Mouse (Mus musculus) embryonic facial prominence, embryonic 12.5 days (tissue): ENCODE data around the gene Unc5cl. TPM values are rescaled to one million over a fixed set of nuclear protein-coding genes. Genes with fewer than 3 reads are reported as not detected.

ENCODE experiments used
- ATAC-seq: fragments of 200-750 bp; cut with Nextera tagmentation; 2 replicates; pipeline ENCODE4 v1.8.0; 2017; ENCODE audit not compliant: insufficient number of reproducible peaks, insufficient read depth, low FRiP score, low TSS enrichment
- H3K27ac ChIP-seq: fragments of 300-500 bp; sonication (generic); 2 replicates; pipeline ENCODE4 v1.5.1; 2016; ENCODE audit warnings: mild to moderate bottlenecking
- H3K27me3 ChIP-seq: fragments of 300-500 bp; sonication (generic); 2 replicates; pipeline ENCODE4 v1.6.1; 2016; ENCODE audit warnings: mild to moderate bottlenecking, moderate library complexity
- H3K36me3 ChIP-seq: fragments of 300-500 bp; sonication (generic); 2 replicates; pipeline ENCODE4 v1.6.1; 2016; ENCODE audit warnings: mild to moderate bottlenecking
- H3K4me1 ChIP-seq: fragments of 300-500 bp; sonication (generic); 2 replicates; pipeline ENCODE4 v1.6.1; 2016
- H3K4me2 ChIP-seq: fragments of 300-500 bp; sonication (generic); replicated peaks from 2 replicates; pipeline ENCODE4 v1.6.1; 2016; ENCODE audit warnings: mild to moderate bottlenecking, moderate library complexity
- H3K4me3 ChIP-seq: fragments of 300-500 bp; sonication (generic); 2 replicates; pipeline ENCODE4 v1.5.1; 2016; ENCODE audit warnings: mild to moderate bottlenecking
- H3K9ac ChIP-seq: fragments of 300-500 bp; sonication (generic); 2 replicates; pipeline ENCODE4 v1.6.1; 2016; ENCODE audit warnings: mild to moderate bottlenecking, moderate library complexity
- H3K9me3 ChIP-seq: fragments of 300-500 bp; sonication (generic); 2 replicates; pipeline ENCODE4 v1.6.1; 2016; ENCODE audit warnings: mild to moderate bottlenecking, moderate library complexity
- WGBS: fragments of 180-500 bp; shearing (Covaris S2); methylation state at CpG from one replicate; pipeline ENCODE4 v1.1.7; 2016; 5-methylcytosine and 5-hydroxymethylcytosine counted together
- polyA plus RNA-seq: library from polyadenylated mRNA; unstranded; fragments of >200 nt; fragmentation: Nextera tagmentation; extraction: Ambion mirVana; gene quantifications from 2 replicates; pipeline ENCODE4 v1.2.1, GENCODE M21; 2016

Gene Unc5cl
- polyA plus RNA-seq, 1 experiment from 2014 or later: 0.47 TPM

DNA sequence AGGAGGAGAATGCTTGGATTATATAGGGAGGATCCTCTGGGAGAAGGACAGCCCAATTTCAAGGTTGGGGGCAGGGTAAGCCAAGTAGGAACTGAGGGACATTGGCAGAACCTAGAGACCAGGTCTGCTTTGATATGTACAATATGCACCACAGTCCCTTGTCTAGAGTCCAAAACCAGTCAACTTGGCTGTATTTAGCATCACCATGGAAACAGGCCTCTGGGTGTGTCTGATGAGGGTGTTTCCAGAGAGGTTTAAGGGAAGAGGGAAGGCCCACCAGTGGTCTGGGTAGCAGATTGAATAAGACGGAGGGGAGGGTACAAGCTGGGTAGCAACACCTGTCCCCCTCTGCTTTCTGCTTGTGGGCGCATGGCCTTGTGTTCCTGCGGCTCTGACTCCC lies 34.8 kb downstream of the Unc5cl start:
- ATAC-seq: no peak

DNA sequence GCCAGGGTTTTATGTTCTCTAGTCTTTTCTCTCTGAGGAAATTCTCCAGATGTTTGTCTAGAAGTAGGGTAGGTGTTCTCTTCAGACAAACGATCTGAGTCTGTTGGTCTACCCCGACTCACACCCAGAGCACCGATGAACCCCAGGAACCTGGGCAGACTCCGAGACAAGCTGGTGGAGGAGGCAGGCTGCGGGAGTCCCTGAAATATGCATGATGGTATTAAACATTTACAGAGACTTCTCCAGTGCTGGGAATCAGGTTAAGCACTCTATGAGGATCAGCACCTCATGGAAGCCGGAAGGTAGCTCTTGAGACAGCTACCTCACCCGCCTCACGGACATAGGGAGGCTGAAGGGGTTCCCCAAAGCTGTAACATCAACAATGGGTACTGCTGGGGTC lies 37.9 kb downstream of the Unc5cl start:
- ATAC-seq: no peak
- WGBS: 90% methylated on average over 8 of the region's 8 CpGs
- Histone ChIP-seq H3K9ac (no peak overlapping the region), H3K27me3 (no peaks in the 10 kb centered on the region), H3K36me3 (no peaks in the 10 kb centered on the region), H3K4me3 (no peak overlapping the region), H3K9me3 (no peaks in the 10 kb centered on the region), H3K4me2 (no peak overlapping the region), H3K27ac (no peak overlapping the region), H3K4me1 (no peaks in the 10 kb centered on the region)

More for the DNA sequence above, 34.8 kb downstream of the Unc5cl start:
- Histone ChIP-seq H3K4me3 (no peak overlapping the region), H3K9me3 (no peaks in the 10 kb centered on the region), H3K36me3 (no peaks in the 10 kb centered on the region), H3K27me3 (no peaks in the 10 kb centered on the region), H3K27ac (no peak overlapping the region), H3K9ac (no peak overlapping the region), H3K4me1 (no peaks in the 10 kb centered on the region), H3K4me2 (no peak overlapping the region)
- WGBS: 87% methylated on average over 3 of the region's 3 CpGs

GRCm38 (mm10) chr17:48493582-48493981 lies 38.9 kb downstream of the Unc5cl start:
- no peak for ATAC-seq
- H3K27me3 ChIP-seq: no peaks in the 10 kb centered on the region
- no peaks in the 10 kb centered on the region for H3K9me3 ChIP-seq
- no peaks in the 10 kb centered on the region for H3K4me1 ChIP-seq
- H3K27ac ChIP-seq: no peak overlapping the region
- no peak overlapping the region for H3K4me2 ChIP-seq
- no peaks in the 10 kb centered on the region for H3K36me3 ChIP-seq
- 55% methylated on average over 7 of the region's 7 CpGs for WGBS
- H3K9ac ChIP-seq: no peak overlapping the region
- H3K4me3 ChIP-seq: no peak overlapping the region

DNA sequence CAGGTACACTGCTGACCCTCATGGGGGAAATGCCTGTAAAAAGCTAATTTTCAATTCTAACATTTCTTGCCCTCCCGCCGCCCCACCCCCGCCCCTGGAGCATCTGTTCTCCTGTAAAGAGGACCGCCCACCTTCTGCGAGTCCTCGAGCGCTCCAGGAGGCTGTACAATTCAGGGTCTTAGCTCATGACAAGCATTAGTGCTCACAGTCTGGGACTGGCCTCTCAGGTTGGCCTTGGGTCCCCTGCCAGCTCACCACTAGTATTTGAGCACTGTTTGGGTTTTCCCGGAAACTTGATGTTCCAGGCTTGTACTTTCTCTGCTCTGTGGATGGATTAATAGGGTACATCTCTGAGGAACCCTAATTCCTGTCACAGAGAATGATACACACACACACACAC lies 39.3 kb downstream of the Unc5cl start:
- WGBS: 75% methylated on average over 8 of the region's 8 CpGs
- ATAC-seq: peak; percentile 60; the same call in 1 of the 2 replicates

GRCm38 (mm10) chr17:48497986-48498385 lies 43.3 kb downstream of the Unc5cl start:
- Histone ChIP-seq H3K4me3 (no peak overlapping the region), H3K9me3 (no peaks in the 10 kb centered on the region), H3K9ac (no peak overlapping the region), H3K36me3 (no peaks in the 10 kb centered on the region), H3K4me1 (no peaks in the 10 kb centered on the region), H3K4me2 (no peak overlapping the region), H3K27me3 (no peaks in the 10 kb centered on the region), H3K27ac (no peak overlapping the region)
- 82% methylated on average over 3 of the region's 3 CpGs for WGBS
- no peak for ATAC-seq

More for the DNA sequence above, 39.3 kb downstream of the Unc5cl start:
- Histone ChIP-seq H3K9ac (no peak overlapping the region), H3K36me3 (no peaks in the 10 kb centered on the region), H3K4me1 (no peaks in the 10 kb centered on the region), H3K9me3 (no peaks in the 10 kb centered on the region), H3K27ac (no peak overlapping the region), H3K27me3 (no peaks in the 10 kb centered on the region), H3K4me3 (no peak overlapping the region), H3K4me2 (no peak overlapping the region)

- no peak for ATAC-seq
- Histone ChIP-seq H3K27ac (no peak overlapping the region), H3K4me1 (peaks cover 14% of the 10 kb centered on the region), H3K4me2 (no peak overlapping the region), H3K27me3 (no peaks in the 10 kb centered on the region), H3K36me3 (no peaks in the 10 kb centered on the region), H3K4me3 (no peak overlapping the region), H3K9me3 (no peaks in the 10 kb centered on the region), H3K9ac (no peak overlapping the region)
- 83% methylated on average over 7 of the region's 7 CpGs for WGBS
Observed at GRCm38 (mm10) chr17:48500846-48501445, 46.2 kb downstream of the Unc5cl start.

GRCm38 (mm10) chr17:48505006-48505405 lies 50.3 kb downstream of the Unc5cl start:
- no peak for ATAC-seq
- no peak overlapping the region for H3K4me2 ChIP-seq

GRCm38 (mm10) chr17:48506986-48507385 lies 52.3 kb downstream of the Unc5cl start:
- WGBS: 54% methylated on average over 4 of the region's 4 CpGs
- H3K4me2 ChIP-seq: no peak overlapping the region
- H3K9ac ChIP-seq: no peak overlapping the region
- H3K4me1 ChIP-seq: peaks cover 14% of the 10 kb centered on the region
- H3K4me3 ChIP-seq: no peak overlapping the region
- H3K9me3 ChIP-seq: no peaks in the 10 kb centered on the region
- H3K27ac ChIP-seq: no peak overlapping the region
- ATAC-seq: no peak
- H3K36me3 ChIP-seq: no peaks in the 10 kb centered on the region
- no peaks in the 10 kb centered on the region for H3K27me3 ChIP-seq

More at GRCm38 (mm10) chr17:48505006-48505405, 50.3 kb downstream of the Unc5cl start:
- Histone ChIP-seq H3K9me3 (no peaks in the 10 kb centered on the region), H3K36me3 (no peaks in the 10 kb centered on the region), H3K4me1 (peaks cover 14% of the 10 kb centered on the region), H3K27ac (no peak overlapping the region), H3K9ac (no peak overlapping the region), H3K4me3 (no peak overlapping the region), H3K27me3 (no peaks in the 10 kb centered on the region)
- 14% methylated on average over 3 of the region's 3 CpGs for WGBS

GRCm38 (mm10) chr17:48509596-48509995 lies 54.9 kb downstream of the Unc5cl start:
- Histone ChIP-seq H3K4me2 (no peak overlapping the region), H3K9me3 (no peaks in the 10 kb centered on the region), H3K27me3 (no peaks in the 10 kb centered on the region), H3K36me3 (no peaks in the 10 kb centered on the region), H3K4me3 (no peak overlapping the region), H3K27ac (no peak overlapping the region), H3K9ac (no peak overlapping the region), H3K4me1 (peaks cover 16% of the 10 kb centered on the region)
- ATAC-seq: no peak
- WGBS: 73% methylated on average over 4 of the region's 4 CpGs

GRCm38 (mm10) chr17:48512614-48513281 lies 58.0 kb downstream of the Unc5cl start:
- ATAC-seq: peak; percentile 67; the same call in 1 of the 2 replicates
- Histone ChIP-seq H3K4me3 (no peak overlapping the region), H3K9ac (no peak overlapping the region), H3K36me3 (no peaks in the 10 kb centered on the region), H3K4me2 (no peak overlapping the region), H3K9me3 (no peaks in the 10 kb centered on the region), H3K4me1 (peaks cover 6% of the 10 kb centered on the region), H3K27me3 (no peaks in the 10 kb centered on the region), H3K27ac (no peak overlapping the region)
- 33% methylated on average over 18 of the region's 18 CpGs for WGBS

DNA sequence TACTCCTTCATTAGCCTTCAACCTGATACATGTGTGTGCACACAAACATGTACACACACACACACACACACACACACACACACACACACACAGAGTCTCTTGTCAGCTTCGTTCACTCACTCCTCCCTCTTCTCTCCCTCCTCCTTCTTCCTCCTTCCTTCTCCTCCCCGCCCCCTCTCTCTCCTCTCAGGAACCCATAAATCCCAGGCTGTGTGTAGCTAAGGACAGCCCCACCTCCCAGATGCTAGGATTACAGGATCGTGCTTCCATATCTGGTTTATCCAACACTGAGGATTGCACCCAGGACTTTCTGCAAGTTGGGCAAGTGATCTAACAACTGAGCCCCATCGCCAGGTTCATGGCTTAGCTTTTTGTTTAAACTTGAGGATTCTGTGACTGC lies 59.9 kb downstream of the Unc5cl start:
- Histone ChIP-seq H3K4me3 (no peak overlapping the region), H3K4me1 (peaks cover 6% of the 10 kb centered on the region), H3K9me3 (no peaks in the 10 kb centered on the region), H3K9ac (no peak overlapping the region), H3K27me3 (no peaks in the 10 kb centered on the region), H3K4me2 (no peak overlapping the region), H3K36me3 (no peaks in the 10 kb centered on the region), H3K27ac (no peak overlapping the region)
- 49% methylated on average over 4 of the region's 4 CpGs for WGBS
- no peak for ATAC-seq

DNA sequence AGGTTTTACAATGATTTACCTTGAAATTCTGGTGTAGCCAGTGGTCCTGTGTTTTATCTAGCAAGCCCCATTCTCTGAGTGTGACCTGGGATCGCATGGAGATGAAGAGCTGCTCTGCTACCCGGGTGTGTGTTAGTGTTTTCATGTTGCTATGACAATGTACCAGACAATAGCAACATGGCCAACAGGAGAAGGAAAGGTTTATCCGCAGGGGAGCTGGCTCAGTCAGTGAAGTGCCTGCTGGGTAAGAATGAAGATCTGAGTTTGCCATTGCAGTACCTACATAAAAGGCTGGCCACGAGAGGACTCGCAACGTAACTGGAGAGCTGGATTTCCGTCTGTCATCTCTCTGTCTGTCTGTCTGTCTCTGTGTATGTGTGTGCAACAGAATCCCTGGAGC lies 64.3 kb downstream of the Unc5cl start:
- H3K27ac ChIP-seq: no peak overlapping the region
- no peak overlapping the region for H3K4me3 ChIP-seq
- no peak for ATAC-seq
- no peaks in the 10 kb centered on the region for H3K4me1 ChIP-seq
- no peaks in the 10 kb centered on the region for H3K36me3 ChIP-seq
- H3K27me3 ChIP-seq: no peaks in the 10 kb centered on the region
- 83% methylated on average over 7 of the region's 7 CpGs for WGBS
- H3K9me3 ChIP-seq: no peaks in the 10 kb centered on the region
- H3K9ac ChIP-seq: no peak overlapping the region
- no peak overlapping the region for H3K4me2 ChIP-seq
